ENCODE assay signal across 12 mouse cellular contexts in genomic region chr2:179148194-179148593, GRCm38 (mm10).
"Had no signal": no experiment of that assay in that cellular context is flagged by ENCODE, and none has a peak within 500 bp of the region (broad histone marks: within the 10 kb centered on the region; RNA-seq: fewer than 3 reads in every experiment).

No protein-coding gene starts in this region.

- H3K9ac ChIP-seq: limb, embryonic 13.5 days; liver, embryonic 14.5 days had no signal

- DNase-seq: kidney, adult 8-10 months; kidney, postnatal 25 days; layer of hippocampus, adult 9-11 months; layer of hippocampus, postnatal 36 days; lung, adult 18-20 months; lung, postnatal 36 days; right cerebral cortex, postnatal 14 days; thymus, postnatal 36 days had no signal

- H3K4me2 ChIP-seq: limb, embryonic 13.5 days had no signal

- H3K36me3 ChIP-seq: limb, embryonic 13.5 days had no signal

- ATAC-seq: intestine, embryonic 16.5 days; lung, postnatal 0 days had no signal

- H3K9me3 ChIP-seq: limb, embryonic 13.5 days had no signal

- H3K27ac ChIP-seq: limb, embryonic 13.5 days; liver, embryonic 14.5 days had no signal

- H3K4me3 ChIP-seq: limb, embryonic 13.5 days had no signal
